Mouse (Mus musculus): Measurements from ENCODE around the gene Cyp4f39.
"Not testable (repeated sequence)": the region's sequence is repeated elsewhere in the genome, so short reads cannot be mapped to it uniquely, and the experiment has no call there.

The Cyp4f39 gene

DNA sequence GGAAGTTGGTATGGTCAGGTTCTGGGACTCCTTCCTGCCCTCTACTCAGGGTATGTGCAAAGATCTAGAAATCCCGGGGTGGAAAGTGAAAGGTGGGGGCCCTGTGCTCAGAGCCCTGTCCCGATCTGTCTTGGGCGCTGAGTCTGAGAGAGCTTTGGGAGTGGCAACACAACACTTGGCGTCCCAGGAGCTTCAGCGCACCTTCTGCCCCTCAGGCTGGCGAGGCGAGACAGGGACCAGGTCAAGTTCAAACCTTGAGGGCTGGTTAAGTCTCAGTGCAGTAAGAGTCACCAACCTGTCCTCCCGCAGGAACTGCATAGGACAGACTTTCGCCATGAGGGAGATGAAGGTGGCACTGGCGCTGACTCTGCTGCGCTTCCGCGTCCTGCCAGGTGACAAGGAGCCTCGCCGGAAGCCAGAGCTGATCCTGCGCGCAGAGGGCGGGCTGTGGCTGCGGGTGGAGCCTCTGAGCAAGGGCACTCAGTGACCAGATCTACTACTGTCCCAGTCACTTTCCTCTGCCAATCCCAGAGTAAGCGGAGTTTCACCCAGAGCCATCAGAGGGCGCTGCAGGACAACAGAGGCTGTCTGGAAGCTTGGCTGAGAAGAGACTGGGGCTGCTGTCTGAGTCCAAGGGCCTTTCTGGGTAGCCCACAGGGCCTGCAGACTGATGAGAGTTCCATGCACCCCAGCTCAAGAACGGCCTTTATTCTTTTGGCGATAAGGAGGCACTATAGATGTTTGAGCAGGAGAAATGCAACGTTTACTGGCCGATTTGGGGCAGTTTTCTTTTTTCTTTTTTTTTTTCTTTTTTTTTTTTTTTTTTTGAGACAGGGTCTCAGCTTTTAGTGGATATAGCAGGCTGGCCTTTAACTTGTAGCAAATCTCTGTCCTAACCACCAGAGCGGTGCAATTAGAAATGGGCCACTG, 76.2 kb downstream of the Cyp4f39 start:
- DNase-seq (ENCODE audit: extremely low spot score, low read depth, low spot score) = no peak

DNA sequence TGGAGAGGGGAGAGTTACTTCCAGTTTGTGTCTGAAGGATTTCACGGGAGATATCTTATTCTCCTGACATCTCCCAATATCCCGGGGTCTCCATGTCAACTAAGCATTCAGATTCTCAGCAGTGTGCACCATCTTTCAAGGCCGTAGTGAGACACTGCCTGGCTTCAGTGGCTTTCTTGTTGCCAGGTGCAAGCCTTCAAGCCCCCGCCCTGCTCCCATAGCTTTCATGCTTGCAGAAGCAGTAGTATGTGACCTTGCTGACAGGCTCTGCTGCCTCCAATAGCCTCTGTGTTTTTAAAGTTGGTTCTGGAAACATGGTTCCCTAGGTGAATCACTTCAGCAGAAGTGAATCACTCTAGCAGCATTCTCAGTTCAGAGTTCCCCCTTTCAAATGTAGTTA, 79.8 kb downstream of the Cyp4f39 start:
- not testable (repeated sequence) for DNase-seq (ENCODE audit: extremely low spot score, low read depth, low spot score)

DNA sequence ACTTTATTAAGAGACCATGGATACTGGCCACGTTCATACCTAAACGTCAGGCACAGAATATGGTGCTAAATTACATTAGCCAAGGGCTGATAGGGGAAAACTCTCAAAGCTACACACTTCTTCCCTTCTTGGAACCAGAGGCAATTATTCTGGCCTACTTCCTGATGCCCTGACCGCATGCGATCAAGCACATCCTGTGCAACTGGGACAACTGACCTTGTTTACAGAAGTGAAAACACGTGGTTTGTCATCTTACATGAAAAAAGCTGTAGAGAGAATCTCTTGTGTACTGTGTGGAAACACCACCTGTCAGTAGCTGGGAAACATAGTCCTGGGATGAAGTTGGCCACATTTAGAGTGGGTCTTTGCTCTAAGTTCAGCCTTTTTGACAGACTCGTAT, 81.5 kb downstream of the Cyp4f39 start:
- DNase-seq (ENCODE audit: extremely low spot score, low read depth, low spot score) = no peak

DNA sequence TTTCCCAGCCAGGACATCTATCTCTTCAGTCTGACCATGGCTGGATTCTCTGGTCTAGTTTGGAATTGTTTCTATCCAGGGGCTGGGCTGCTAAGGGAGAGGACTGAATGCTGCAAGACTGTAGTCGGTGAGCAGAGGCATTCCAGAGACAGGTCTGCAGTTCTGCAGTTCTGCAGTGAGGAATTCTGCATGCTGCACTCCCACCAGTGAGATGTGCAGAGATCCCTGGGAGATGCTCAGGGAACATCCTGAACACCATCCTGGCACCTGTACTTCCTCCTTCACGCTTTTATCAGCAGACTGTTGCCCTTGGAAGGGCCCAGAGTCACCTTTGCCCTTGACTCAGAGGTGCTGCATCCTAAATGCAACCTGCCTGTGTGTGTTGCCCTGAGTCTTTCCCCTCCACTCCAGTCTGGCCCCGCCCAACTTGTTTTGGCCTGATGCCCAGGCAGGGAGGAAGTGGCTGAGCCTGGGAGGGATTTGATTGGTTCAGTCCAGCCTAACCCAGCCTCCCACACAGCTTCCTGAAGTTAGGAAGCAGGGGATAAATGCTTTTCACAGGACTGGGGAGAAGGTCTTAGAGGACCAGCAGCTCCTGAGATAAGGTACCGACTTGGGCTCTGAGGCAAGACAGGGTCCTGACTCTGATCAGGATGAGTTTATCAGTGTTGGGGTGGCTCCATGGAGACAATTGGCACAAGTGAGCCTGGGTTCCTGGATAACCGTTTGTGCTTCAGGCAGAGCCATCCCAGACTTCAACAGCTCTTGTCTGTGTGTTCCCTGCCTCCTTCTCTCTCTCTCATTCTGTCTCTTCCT, 83.7 kb downstream of the Cyp4f39 start, which contains the start of gene Cyp4f16:
Gene Cyp4f16 (plus strand): TSS at position 508 of the 816 bp plus-strand sequence.
- not testable (repeated sequence) for DNase-seq (ENCODE audit: extremely low spot score, low read depth, low spot score)

DNA sequence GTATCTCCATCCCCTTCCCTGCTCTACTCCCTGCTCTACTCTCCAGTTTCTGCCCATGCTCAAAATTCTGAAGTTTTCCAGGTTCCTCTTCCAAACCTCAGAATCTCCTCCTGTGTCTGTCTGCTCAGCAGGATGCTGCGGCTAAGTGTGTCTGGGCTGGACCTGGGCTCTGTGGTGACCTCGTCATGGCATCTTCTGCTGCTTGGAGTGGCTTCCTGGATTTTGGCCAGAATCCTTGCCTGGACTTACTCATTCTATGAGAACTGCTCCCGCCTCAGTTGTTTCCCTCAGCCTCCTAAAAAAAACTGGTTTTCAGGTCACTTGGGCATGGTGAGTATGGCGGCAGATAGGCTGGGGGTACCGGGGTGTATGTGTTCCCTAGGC, 84.3 kb downstream of the Cyp4f39 start:
- no peak for DNase-seq (ENCODE audit: extremely low spot score, low read depth, low spot score)
